Mouse (Mus musculus) erythroblast, embryonic 14.5 days (primary cell): ENCODE measurements at regions not wholly inside any gene's neighbourhood (a gene's known extent, or its start where the extent isn't known, plus 50 kb on each side); places are given as distances from the start of the nearest gene placed in this dataset.

ENCODE experiments used
- GATA1 ChIP-seq: IDR thresholded peaks from 2 replicates; pipeline ENCODE4 v1.6.1; 2012; ENCODE audit warnings: low read length, inconsistent platforms, mixed read lengths
- TAL1 ChIP-seq: IDR thresholded peaks from 3 replicates; pipeline ENCODE4 v1.6.1; 2012; ENCODE audit warnings: low read length, inconsistent platforms, mixed read lengths

DNA sequence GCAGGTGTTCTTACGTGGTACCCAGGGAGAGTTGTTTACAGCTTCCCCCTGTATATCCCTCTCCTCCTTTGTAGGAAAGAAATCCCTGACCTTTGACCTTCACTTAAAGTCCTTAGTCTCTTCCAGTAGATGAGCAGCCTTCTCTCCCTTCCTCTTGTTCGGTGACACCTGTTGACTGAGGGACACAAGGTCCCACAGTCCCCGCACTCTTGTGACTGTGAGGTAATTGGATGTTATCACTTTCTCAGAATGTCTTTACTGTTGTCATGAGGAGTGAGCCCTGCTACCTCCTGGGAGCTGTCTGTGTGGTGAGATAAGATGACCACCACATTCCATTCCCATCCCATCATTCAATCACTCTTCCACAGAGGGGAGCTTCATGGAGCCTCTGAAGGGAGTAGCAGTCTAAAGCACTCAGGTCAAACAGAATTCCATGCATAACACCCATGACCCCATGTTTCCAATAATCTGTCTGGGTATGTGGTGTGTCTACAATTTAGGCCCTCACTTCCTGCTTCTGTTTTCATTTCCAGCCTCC is 218.8 kb upstream of the Serp2 start:
- TF ChIP-seq GATA1 (no peak), TAL1 (no peak)
